Mouse (Mus musculus) limb, embryonic 13.5 days (tissue): ENCODE data around the gene Ucp3. TPM values are rescaled to one million over a fixed set of nuclear protein-coding genes. Genes with fewer than 3 reads are reported as not detected.

Experiments used
- ATAC-seq: fragments of 200-750 bp; cut with Nextera tagmentation; 2 replicates; pipeline ENCODE4 v1.8.0; 2017; ENCODE audit warnings: low read depth, moderate number of reproducible peaks, moderate TSS enrichment; ENCODE audit not compliant: low FRiP score
- H3K27ac ChIP-seq: fragments of 300-500 bp; sonication (generic); 2 replicates; pipeline ENCODE4 v1.5.1; 2015; ENCODE audit warnings: inconsistent platforms, mild to moderate bottlenecking, moderate library complexity
- H3K27me3 ChIP-seq: fragments of 300-500 bp; sonication (generic); 2 replicates; pipeline ENCODE4 v1.6.1; 2015; ENCODE audit warnings: mild to moderate bottlenecking, inconsistent platforms
- H3K36me3 ChIP-seq: fragments of 300-500 bp; sonication (generic); 2 replicates; pipeline ENCODE4 v1.6.1; 2015; ENCODE audit warnings: inconsistent platforms, mild to moderate bottlenecking, moderate library complexity
- H3K4me1 ChIP-seq: fragments of 300-500 bp; sonication (generic); 2 replicates; pipeline ENCODE4 v1.6.1; 2015; ENCODE audit warnings: inconsistent platforms
- H3K4me2 ChIP-seq: fragments of 300-500 bp; sonication (generic); replicated peaks from 2 replicates; pipeline ENCODE4 v1.6.1; 2015; ENCODE audit warnings: inconsistent platforms, mild to moderate bottlenecking, moderate library complexity
- H3K4me3 ChIP-seq: fragments of 300-500 bp; sonication (generic); 2 replicates; pipeline ENCODE4 v1.5.1; 2015; ENCODE audit warnings: moderate library complexity, mild to moderate bottlenecking, inconsistent platforms
- H3K9ac ChIP-seq: fragments of 300-500 bp; sonication (generic); 2 replicates; pipeline ENCODE4 v1.6.1; 2015; ENCODE audit warnings: mild to moderate bottlenecking, inconsistent platforms
- H3K9me3 ChIP-seq: fragments of 300-500 bp; sonication (generic); 2 replicates; pipeline ENCODE4 v1.6.1; 2016; ENCODE audit warnings: inconsistent platforms
- WGBS: fragments of 180-500 bp; shearing (Covaris S2); methylation state at CpG from one replicate; pipeline ENCODE4 v1.1.7; 2015; 5-methylcytosine and 5-hydroxymethylcytosine counted together
- polyA plus RNA-seq: library from polyadenylated mRNA; unstranded; fragments of >200 nt; fragmentation: Nextera tagmentation; extraction: Ambion mirVana; gene quantifications from 2 replicates; pipeline ENCODE4 v1.2.1, GENCODE M21; 2015

Gene Ucp3
- polyA plus RNA-seq, 1 experiment from 2014 or later, result 0.08 TPM

DNA sequence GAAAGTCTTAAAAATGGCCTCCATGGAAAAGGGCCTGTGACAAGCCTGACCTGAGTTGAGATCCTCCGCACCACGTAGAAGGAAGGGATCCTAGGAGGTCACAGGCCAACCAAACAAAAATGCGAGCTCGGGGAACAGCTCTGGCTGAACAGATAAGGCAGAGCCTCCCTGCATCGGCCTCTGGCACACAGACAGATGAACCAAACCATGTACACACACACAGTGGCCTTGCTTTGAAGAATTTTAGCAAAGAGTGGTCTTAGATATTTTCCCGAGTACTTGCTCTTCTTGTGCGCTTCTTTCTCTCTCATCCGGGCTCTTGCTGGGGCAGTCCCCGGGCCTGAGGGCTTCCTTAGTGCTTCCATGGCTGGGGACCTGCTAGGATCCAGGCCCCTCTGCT is 9.6 kb upstream of the Ucp3 start:
- Histone ChIP-seq H3K4me3 (no peak overlapping the region), H3K4me1 (peaks cover 10% of the 10 kb centered on the region), H3K9me3 (no peaks in the 10 kb centered on the region), H3K27me3 (no peaks in the 10 kb centered on the region), H3K4me2 (no peak overlapping the region), H3K27ac (no peak overlapping the region), H3K9ac (no peak overlapping the region), H3K36me3 (peaks cover 84% of the 10 kb centered on the region)
- no peak for ATAC-seq
- 84% methylated on average over 9 of the region's 9 CpGs for WGBS

DNA sequence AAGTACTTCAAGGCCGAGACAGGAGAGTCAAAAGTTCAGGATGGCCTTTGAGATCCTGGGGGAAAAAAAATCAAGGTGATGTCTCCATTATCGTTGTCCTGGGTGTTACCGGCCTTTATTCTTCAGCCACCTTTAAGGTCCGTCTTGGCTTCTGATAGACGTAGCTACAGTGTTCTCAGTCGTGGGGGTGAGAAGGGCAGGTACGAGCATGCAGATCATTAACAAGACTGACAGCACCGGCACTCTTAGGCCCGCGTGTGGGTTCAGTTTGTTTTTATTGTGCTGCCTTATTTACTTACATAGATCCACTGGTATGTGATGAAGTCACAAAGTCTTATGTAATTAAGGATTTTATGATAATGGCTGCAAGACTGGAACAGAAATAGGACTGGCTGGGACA is 9.0 kb upstream of the Ucp3 start:
- peaks cover 10% of the 10 kb centered on the region for H3K4me1 ChIP-seq
- no peak overlapping the region for H3K27ac ChIP-seq
- no peak overlapping the region for H3K9ac ChIP-seq
- H3K4me3 ChIP-seq, result no peak overlapping the region
- WGBS, result 76% methylated on average over 10 of the region's 10 CpGs
- peaks cover 87% of the 10 kb centered on the region for H3K36me3 ChIP-seq
- no peaks in the 10 kb centered on the region for H3K27me3 ChIP-seq
- no peaks in the 10 kb centered on the region for H3K9me3 ChIP-seq
- ATAC-seq, result no peak
- no peak overlapping the region for H3K4me2 ChIP-seq

DNA sequence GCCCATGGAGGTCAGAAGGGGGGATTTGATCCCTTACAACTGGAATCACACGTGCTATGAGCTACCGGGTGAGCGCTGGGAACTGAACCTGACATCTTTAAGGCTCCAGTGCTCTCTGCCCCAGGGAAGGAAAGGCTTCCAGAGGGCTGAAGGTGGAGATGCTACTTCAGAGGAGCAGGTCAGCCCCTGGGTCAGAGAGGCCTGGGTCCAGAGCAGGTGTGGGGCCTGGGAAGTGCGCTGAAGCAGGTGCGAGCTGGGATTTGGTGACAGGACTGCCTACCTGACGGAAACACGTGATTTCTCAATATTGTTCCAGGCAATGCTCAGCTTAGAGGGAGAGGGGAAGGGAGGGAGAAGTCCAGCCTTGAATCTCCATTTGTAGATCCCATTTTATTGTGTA is 8.5 kb upstream of the Ucp3 start:
- Histone ChIP-seq H3K9ac (no peak overlapping the region), H3K9me3 (no peaks in the 10 kb centered on the region), H3K27me3 (no peaks in the 10 kb centered on the region), H3K4me2 (no peak overlapping the region), H3K36me3 (peaks cover 88% of the 10 kb centered on the region), H3K4me3 (no peak overlapping the region), H3K27ac (no peak overlapping the region), H3K4me1 (peaks cover 10% of the 10 kb centered on the region)
- 92% methylated on average over 7 of the region's 7 CpGs for WGBS
- ATAC-seq, result no peak

DNA sequence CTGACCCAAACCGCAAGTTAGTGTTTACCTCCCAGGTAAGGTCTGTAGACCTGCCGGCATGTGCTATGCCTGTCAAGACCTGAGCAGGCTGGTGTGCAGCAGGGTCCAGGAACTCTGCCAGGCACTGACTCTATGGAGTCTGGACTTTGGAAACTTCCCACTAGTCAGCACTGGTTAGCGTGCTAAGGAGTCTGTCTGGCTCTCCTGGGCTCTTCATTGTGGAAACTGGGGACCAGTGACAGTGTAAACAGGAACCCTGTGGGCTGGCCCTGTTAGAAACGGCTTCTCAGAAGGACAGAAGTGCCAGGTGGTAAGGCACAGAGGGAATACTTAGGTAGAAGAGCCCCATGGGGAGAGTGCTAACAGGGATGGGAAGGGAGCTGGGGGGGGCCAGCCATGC is 7.5 kb upstream of the Ucp3 start:
- H3K4me3 ChIP-seq, result no peak overlapping the region
- no peaks in the 10 kb centered on the region for H3K27me3 ChIP-seq
- no peak for ATAC-seq
- H3K4me2 ChIP-seq, result 0 out of 2 replicates have a peak overlapping the region, but pooled peaks have one; percentile 10
- peak overlapping the region; percentile 56; the same call in 1 of the 2 replicates for H3K27ac ChIP-seq
- H3K36me3 ChIP-seq, result peaks cover 86% of the 10 kb centered on the region
- WGBS, result 80% methylated on average over 4 of the region's 4 CpGs
- H3K9me3 ChIP-seq, result no peaks in the 10 kb centered on the region
- peak overlapping the region; percentile 1; the same call in 1 of the 2 replicates for H3K9ac ChIP-seq
- H3K4me1 ChIP-seq, result peaks cover 10% of the 10 kb centered on the region

DNA sequence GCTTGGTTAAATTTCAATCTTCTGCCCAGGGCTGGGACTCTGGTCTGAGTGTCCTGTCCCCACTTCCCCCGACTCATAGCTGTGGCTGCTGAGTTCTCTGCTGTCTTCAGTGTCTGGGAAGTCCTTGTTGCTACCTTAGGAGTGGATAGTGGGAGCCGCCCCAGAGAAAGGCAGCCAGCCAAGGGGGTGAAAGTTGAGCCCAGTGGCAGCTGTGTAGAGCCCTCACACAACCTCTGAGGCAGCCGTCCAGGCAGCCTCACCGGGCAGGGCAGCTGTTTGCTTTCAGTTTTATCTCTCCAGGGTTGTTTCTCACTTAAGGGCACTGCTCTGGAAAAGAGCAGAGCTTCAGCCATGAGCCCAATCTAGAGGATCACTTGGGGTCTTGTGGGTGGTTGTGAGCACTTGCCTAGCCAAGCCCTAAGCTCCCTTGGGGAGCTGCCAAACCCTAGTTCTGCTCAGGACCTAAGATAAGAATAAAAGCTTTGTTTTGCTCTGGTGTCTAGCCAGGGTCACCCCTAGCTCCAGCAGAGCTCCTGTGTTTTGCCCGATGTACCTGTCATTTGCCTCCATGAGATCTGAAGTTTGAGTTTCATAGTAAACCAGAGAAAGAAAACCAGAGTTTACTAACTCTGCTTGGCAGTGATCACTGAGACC is 7.0 kb upstream of the Ucp3 start:
- no peak overlapping the region for H3K4me3 ChIP-seq
- ATAC-seq, result peak; percentile 71
- peak overlapping the region; percentile 10; the same call in 1 of the 2 replicates for H3K4me2 ChIP-seq
- WGBS, result 63% methylated on average over 5 of the region's 5 CpGs
- peaks cover 86% of the 10 kb centered on the region for H3K36me3 ChIP-seq
- H3K9ac ChIP-seq, result peak overlapping the region; percentile 1; the same call in 1 of the 2 replicates
- no peaks in the 10 kb centered on the region for H3K9me3 ChIP-seq
- no peaks in the 10 kb centered on the region for H3K27me3 ChIP-seq
- H3K4me1 ChIP-seq, result peaks cover 10% of the 10 kb centered on the region
- peak overlapping the region; percentile 56; the same call in 1 of the 2 replicates for H3K27ac ChIP-seq

DNA sequence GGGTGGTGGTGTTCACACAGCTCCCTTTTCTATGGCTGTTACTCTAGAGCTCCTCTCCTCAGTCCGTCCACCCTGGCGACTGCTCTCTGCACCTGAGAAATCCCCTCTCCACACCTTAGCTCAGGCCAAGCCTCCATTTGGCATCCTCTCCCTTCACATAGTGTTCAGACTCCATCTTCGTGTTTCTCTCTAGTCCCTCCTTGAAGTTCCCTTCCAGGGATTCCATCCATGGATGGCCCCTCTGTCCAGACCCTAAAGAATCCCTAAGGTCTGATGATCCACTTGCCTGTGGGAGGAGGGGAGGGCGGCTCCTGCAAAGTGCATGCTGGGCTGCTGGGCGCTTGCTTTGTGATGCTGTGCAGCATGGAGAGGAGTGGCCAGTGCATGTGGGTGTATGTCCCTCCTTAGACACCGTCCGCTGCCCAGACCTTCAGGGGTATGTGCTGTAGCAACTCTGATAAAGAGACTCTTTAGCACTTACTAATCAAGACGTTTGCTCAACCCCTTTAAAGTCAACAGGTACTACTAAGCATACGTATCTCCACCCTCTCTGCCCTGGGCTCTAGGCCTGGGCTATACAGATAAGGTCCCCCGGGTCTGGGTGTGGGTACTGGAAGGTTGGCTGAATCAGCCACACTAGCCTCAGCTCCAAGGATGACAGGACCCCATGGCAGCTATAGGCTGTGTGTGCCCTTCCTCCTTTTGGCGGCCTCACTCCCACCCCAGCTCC is 5.8 kb upstream of the Ucp3 start:
- Histone ChIP-seq H3K4me2 (no peak overlapping the region), H3K27me3 (no peaks in the 10 kb centered on the region), H3K4me3 (no peak overlapping the region), H3K27ac (no peak overlapping the region), H3K4me1 (peaks cover 10% of the 10 kb centered on the region), H3K36me3 (peaks cover 78% of the 10 kb centered on the region), H3K9me3 (no peaks in the 10 kb centered on the region), H3K9ac (no peak overlapping the region)
- WGBS, result 88% methylated on average over 11 of the region's 11 CpGs
- no peak for ATAC-seq

DNA sequence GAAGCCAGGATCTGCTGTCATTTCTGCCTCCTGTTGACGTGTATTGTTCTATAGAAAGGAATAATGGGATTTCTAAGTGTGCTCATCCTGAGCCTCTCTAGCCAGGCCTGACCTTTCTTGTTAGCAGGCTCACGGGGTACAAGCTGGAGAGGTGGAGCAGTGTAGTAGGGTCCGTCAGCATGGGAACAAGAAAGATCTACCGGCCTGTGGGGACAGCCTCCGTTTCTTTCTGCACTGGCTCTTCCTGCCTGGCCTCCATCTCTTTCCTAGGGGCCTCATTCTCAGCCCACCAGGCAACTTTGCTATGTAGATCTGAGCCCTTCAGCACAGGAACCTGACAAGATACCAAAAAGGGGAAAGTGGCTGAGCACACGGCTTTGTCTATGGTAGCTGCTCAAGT is 4.0 kb upstream of the Ucp3 start:
- H3K36me3 ChIP-seq, result peaks cover 65% of the 10 kb centered on the region
- no peak overlapping the region for H3K4me2 ChIP-seq
- no peaks in the 10 kb centered on the region for H3K9me3 ChIP-seq
- ATAC-seq, result no peak
- no peak overlapping the region for H3K27ac ChIP-seq
- WGBS, result 94% methylated on average over 6 of the region's 6 CpGs
- H3K4me3 ChIP-seq, result no peak overlapping the region
- H3K27me3 ChIP-seq, result no peaks in the 10 kb centered on the region
- peaks cover 10% of the 10 kb centered on the region for H3K4me1 ChIP-seq
- H3K9ac ChIP-seq, result no peak overlapping the region

DNA sequence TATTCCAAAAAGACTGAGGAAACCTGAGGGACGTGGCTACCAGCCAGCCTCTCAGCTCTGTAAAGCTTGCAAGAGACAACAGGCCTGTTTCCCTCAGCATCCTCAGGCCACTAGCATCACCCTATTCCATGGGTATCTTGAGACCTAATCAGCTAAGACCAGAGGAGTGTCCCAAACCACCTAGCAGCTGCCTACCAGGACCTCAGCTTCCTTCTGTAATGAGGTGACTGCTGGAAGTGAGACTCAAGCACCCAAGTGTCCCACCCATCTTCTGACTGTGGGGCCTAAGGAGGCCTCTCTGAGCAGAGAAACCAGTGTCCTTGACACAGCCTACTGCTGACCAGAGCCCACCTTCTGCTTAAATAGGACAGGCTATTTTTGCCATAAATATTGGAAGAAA is 3.3 kb upstream of the Ucp3 start:
- peaks cover 60% of the 10 kb centered on the region for H3K36me3 ChIP-seq
- H3K9ac ChIP-seq, result no peak overlapping the region

DNA sequence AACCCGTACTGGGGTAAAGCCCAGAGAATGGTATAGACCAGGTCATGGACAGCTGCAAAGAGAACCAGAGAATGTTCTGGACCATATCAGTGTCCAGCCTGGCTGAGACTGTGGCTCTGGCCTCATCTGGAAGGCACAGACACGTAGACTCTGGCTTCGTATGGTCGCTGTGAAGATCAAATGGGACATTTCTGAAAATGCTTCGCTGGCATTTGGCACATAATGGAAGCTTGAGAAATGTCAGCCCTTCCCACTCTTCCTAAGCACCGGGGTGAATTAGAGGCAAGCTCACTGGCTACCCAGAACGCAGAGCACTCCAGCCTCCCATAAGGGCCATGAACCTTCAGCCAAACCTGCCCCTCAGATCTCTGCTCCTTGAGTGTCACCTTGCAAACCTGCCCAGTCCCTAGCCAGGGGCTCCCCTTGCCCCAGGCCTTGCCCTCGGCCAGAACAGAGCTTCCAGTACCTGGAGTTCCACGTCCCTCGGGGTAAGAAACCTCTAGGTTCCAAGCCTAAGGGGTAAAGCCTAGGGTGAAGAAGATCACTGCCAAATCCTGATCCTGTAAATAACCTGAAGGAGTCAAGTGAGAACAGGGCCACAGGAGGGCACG is 1.9 kb upstream of the Ucp3 start:
- Histone ChIP-seq H3K27me3 (no peaks in the 10 kb centered on the region), H3K4me2 (no peak overlapping the region), H3K4me3 (no peak overlapping the region), H3K36me3 (peaks cover 46% of the 10 kb centered on the region), H3K9ac (no peak overlapping the region), H3K27ac (no peak overlapping the region), H3K4me1 (peaks cover under 1% of the 10 kb centered on the region; the same call in 1 of the 2 replicates), H3K9me3 (no peaks in the 10 kb centered on the region)
- 88% methylated on average over 11 of the region's 11 CpGs for WGBS
- no peak for ATAC-seq

More for the DNA sequence above, 3.3 kb upstream of the Ucp3 start:
- peaks cover 10% of the 10 kb centered on the region for H3K4me1 ChIP-seq
- H3K27me3 ChIP-seq, result no peaks in the 10 kb centered on the region
- H3K27ac ChIP-seq, result no peak overlapping the region
- whole genome bisulfite sequencing, result 81% methylated on average over 1 of the region's 1 CpGs
- no peak overlapping the region for H3K4me2 ChIP-seq
- no peak overlapping the region for H3K4me3 ChIP-seq
- ATAC-seq, result no peak
- H3K9me3 ChIP-seq, result no peaks in the 10 kb centered on the region

DNA sequence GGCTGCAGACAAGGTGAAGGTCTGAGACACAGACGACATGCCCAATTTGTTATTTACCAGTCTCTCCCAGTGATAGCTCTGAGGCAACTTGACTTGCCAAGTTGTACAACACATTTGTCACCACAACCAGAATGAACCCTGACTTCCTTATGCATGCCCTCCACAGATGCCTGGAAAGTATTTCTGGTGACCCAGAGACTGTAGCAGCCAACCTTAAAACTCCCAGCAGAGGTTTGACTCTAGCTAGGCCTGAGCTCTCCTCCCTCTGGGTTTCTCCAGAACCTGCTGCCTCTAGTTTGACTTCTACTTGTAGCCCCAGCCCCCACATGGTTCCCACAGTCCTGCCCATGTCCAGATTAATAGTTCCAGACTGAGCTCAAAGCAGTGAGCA is 1.4 kb upstream of the Ucp3 start:
- H3K9ac ChIP-seq, result no peak overlapping the region
- no peak overlapping the region for H3K27ac ChIP-seq
- no peaks in the 10 kb centered on the region for H3K27me3 ChIP-seq
- no peak overlapping the region for H3K4me2 ChIP-seq
- H3K4me3 ChIP-seq, result no peak overlapping the region
- no peaks in the 10 kb centered on the region for H3K4me1 ChIP-seq
- H3K9me3 ChIP-seq, result no peaks in the 10 kb centered on the region
- 97% methylated on average over 1 of the region's 1 CpGs for WGBS
- peaks cover 43% of the 10 kb centered on the region for H3K36me3 ChIP-seq
- ATAC-seq, result no peak

DNA sequence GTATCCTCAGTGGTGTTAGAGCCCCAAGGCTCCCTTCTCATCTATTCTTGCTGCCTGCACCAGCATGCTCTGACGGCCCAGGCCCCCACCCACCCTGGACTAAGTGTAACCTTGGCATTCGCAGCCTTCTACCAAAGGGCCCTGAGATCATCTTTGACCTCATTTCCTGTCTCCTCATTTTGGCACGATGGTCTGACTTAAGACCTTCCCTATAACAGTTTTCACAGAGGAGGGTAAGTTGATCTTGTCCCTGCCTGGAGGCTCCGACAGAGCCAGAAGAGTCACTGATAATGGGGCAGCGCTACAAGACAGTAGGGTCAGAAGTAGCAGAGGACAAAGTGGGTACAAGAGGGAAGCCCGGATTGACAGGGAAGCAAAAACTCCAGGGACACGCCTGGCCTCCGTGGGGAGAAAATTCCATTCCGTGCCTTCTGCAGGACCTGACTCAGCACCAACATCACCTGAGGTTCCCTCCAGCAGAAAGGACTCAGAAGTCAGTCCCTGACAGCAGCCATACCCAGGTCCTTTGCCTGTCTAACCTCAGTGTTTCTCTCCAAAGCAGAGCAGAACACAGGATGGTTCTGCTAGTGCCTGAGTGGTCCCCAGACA is 1.2 kb downstream of the Ucp3 start:
- Histone ChIP-seq H3K4me1 (no peaks in the 10 kb centered on the region), H3K4me3 (no peak overlapping the region), H3K27me3 (no peaks in the 10 kb centered on the region), H3K27ac (no peak overlapping the region), H3K9ac (no peak overlapping the region), H3K9me3 (no peaks in the 10 kb centered on the region), H3K36me3 (peaks cover 19% of the 10 kb centered on the region), H3K4me2 (no peak overlapping the region)
- WGBS, result 86% methylated on average over 9 of the region's 9 CpGs
- ATAC-seq, result no peak

DNA sequence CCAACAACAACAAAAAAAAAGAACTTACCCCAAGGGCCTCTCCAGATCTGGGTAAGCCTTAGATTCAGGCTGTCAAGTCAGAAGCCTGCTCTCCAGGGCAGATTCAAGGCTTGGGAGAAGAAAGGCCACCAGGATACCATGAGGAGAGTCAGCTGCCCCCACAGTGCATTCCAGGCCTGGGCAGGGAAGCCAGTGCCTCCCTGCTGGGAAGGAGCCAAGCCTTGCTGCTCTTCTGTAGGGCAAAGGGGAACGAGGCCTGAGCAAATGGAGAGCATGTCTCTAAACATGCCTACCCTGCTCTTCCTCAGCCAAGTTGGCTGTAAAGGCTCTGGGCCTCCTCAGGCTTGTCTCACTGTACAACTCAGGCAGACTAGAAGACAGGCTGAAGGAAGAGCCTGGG is 1.9 kb downstream of the Ucp3 start:
- Histone ChIP-seq H3K9me3 (no peaks in the 10 kb centered on the region), H3K27ac (no peak overlapping the region), H3K9ac (no peak overlapping the region), H3K4me1 (no peaks in the 10 kb centered on the region), H3K4me3 (no peak overlapping the region), H3K4me2 (no peak overlapping the region), H3K27me3 (no peaks in the 10 kb centered on the region), H3K36me3 (peaks cover 12% of the 10 kb centered on the region)
- 48% methylated on average over 1 of the region's 1 CpGs for WGBS
- ATAC-seq, result no peak
